Mouse (Mus musculus): ENCODE measurements around the gene Gm20388.

GRCm38 (mm10) chr8:121654131-121654530, 1743.5 kb downstream of the Gm20388 start:
- TF ChIP-seq POLR2A (IDR thresholded peaks at IDR 0.05; ENCODE audit: borderline replicate concordance, extremely low read depth, insufficient read depth, insufficient read length, poor library complexity, severe bottlenecking) (no peak), CTCF (IDR thresholded peaks at IDR 0.05; ENCODE audit: borderline replicate concordance, extremely low read depth, insufficient read depth, insufficient read length) (no peak)

All from brain, embryonic 14.5 days (tissue).